Mouse (Mus musculus) spleen, postnatal 4 days (tissue): ENCODE data around the gene Spp1.

Experiments used
- DNase-seq, 2 experiments: peaks; one replicate each; pipeline ENCODE4 v3.0.0; 2022; ENCODE audit warnings: low spot score in 2 of 2

The Spp1 gene

DNA sequence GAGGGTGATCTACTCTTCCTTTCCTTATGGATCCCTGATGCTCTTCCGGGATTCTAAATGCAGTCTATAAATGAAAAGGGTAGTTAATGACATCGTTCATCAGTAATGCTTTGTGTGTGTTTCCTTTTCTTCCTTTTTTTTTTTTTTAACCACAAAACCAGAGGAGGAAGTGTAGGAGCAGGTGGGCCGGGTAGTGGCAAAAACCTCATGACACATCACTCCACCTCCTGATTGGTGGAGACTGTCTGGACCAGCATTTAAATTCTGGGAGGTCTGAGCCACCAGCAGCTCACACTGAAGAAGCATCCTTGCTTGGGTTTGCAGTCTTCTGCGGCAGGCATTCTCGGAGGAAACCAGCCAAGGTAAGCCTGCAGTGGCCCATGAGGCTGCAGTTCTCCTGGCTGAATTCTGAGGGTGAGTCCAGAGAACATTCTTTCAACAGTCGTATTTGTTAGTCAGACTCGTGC lies at the start of gene Spp1:
Spp1 (plus strand) TSS at position 284 of the 467 bp plus-strand sequence.
- no peak for DNase-seq

DNA sequence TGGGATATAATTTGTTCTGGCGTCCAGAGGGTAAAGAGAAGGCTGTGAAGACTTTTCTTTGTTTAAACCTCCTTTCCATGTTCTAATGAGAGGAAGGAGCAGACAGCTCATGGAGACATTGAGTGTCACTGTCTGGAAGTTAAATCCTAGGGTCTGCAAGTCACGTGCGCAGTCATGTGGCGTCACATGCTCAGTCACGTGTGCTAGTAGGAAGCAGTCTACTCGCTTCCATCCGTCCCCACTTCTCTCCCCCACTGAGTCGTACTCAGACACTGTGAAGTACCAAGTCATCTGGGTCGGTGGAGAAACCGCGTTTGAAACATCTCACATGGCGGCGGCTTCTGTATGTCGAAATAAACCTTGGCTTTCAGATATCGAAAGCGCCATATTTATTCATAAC lies 49.4 kb upstream of the Spp1 start:
- no peak for DNase-seq

DNA sequence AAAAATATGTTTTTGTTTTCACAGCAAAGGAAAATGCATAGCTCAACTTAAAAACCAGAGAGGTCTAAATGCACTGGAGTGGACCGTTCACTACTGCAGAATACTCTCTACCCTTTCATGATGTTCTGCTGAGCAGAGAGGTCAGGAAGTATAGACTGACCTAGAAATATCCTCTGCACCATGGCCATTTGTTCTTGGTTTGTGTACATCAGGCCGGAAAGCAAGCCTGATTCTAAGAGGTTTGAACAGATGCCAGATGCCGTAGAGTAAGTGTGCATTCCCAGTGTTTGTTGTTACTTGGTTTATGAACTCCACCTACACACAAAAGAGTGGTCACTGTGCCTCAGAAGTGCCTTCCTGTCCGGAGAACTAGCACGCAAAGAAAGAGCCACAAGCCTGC lies 48.0 kb upstream of the Spp1 start:
- no peak for DNase-seq

DNA sequence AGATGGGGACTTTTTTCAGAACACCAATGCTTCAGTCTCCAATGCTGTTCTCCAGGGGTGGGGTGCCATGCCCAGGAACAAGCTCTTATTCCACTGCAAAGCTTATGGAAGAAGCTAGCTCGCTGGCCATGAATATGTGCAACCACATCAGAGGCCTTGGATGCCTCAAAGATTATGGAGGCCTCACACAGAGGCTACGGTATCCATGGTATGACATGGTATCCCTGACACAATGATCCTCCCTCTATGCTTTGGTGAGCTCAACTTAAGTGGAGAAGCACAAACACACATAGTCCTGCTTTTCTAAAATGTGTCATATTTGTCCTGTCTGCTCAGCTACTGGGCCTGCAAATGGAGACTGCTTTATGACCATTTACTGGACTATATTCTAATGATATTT lies 44.0 kb upstream of the Spp1 start:
- DNase-seq, result no peak

DNA sequence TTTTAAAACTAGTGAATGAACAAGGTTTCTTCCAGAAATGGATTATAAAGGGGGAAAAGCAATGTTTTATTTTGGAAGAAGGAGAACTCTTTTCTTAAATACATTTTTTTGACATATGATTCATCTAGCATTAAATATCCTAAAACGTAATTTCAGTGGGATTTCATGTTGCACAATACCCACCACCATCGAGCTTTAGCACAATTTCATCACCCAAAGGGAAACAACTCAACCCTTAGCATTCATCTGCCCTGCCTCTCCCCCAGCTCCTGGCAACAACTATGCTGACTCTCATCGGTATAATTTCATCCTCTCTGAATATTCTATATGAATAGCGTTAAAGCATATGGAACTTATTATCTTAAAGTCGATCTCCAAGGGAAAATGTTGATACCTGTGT lies 42.1 kb upstream of the Spp1 start:
- DNase-seq, result no peak

DNA sequence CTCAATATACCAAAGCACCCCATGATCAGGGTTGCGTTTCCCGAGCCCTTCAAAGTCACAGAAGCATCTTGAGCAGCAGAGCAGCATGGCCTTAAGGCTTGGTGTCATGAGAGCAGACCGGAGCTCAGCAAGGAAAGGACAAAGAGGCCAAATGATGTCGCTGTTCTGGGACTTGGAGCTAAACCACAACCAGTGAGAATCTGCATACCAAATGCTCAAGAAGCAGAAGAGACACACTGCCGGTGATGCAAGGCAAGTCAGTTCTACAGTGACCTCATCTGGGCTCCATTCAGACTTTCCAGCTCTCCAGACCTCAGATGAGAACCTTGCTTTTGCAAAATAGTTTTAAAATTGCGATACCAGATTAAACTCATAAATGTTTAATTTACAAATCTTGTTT lies 38.6 kb upstream of the Spp1 start:
- DNase-seq, result no peak

DNA sequence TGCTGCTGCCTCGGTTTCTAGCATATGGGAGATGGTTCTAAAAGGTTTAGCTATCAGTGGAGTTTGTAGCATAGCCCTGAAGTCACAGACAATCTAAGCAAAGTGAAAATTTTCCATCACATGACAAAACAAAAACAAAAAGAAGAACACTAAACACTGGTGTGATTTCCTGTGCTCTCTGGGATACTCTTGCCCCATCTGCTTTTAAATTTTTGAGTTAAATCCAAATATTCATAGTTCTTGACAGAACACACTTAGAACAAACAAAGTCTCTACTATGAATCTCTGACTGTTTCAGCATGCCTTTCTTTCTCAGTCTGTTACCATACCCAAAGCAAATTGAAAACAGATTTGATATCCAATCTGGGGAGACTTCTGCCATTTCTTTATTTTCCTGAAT lies 36.9 kb upstream of the Spp1 start:
- DNase-seq, result no peak

DNA sequence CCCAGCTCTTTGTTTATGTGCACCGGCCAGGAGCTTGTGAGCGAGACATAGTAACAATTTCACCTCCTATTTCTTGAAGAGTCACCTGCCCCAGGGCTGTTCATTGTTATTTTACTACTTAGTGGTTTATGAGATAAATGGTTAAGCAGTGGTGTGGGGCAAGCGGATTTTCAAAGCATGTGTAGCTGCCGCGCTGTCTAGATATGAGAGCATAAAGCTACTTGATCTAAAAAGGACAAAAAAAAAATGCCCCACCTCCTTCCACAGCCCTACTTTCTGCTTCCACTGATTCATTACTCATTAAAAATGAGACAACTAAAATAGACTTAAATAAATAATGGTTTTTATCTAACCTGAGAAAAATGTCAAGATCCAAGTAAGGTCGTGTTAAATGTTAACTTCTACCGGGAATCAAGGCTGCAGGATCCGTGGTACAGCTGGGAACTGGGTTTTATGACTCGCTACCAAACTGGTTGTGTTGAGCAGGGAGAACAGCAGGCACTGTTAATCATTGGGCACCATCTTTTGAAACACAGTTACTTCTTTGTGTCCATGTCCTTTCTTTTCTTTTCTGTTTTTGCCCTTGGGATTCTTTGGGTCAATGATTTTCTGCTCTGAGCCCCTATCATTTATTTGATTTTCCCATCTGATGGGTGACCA lies 35.5 kb upstream of the Spp1 start:
- no peak for DNase-seq

DNA sequence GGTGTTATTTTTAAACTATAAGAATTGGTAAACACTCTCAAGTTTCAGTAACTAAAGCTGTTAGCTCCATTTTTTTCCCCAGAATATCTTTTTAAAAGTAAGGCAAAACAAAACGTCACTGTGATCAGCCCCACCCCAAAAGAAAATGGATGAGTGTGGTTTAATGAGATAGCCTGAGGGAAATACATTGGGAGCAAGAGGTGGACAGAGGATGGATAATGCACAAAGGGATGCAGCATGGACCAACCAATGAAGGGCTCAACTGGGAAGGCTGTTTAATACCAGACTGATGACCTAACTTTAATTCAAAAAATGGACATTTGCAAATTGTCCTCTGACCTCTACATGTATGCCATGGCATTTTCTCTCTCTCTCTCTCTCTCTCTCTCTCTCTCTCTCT lies 34.9 kb upstream of the Spp1 start:
- DNase-seq, result no peak

DNA sequence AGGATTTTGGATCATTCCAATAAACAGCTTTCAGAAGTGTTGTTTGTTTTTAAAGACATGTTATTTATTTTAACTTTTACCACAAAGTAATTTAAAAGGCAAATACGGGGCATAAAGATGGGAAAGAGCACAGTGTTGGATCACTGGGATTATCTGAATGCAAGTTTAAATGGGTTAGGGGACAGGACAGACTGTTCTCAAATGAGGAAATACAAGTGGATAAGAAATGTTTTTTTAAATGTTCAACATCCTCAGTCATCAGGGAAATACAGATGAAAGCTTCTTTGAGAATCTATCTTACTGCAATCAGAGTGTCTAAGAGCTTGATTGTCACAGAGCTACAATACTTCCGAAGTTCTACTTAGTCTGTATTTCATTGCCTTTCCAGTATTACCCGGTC lies 32.3 kb upstream of the Spp1 start:
- no peak for DNase-seq

DNA sequence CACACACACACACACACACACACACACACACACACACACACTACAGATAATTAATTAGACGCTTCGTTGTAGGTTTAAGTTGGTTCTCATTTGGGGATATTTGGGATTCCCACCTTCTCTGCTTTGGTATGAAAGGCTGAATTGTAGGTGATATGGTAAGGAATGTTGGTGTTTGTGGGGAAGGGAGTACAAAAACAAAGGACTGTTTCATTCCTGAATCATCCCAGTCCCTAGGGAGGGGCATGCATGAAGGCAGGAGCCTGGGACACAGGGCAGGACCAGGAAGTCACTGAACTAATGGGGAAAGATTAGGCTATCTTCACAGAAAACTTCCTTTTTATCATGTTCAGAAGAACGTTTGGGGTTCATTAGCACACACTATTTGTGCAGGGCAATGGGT lies 31.6 kb upstream of the Spp1 start:
- no peak for DNase-seq

DNA sequence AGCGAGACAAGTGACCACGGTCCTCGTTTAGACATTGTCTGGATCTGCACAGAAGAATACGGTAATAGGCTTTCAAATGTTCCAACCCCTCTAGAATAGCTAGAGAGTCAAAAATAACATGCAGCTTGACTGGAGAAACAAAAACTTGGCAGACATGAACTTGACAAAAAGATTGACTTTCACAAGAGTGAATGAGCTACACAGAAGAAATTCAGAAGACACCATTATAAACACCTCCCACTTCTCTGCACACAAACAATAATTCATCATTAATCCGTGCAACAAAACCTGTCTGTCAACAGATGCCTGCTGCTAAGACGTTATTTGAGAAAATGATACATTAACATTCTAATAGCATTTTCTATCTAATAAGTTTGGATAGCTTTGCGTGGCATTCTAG lies 30.4 kb upstream of the Spp1 start:
- no peak for DNase-seq

DNA sequence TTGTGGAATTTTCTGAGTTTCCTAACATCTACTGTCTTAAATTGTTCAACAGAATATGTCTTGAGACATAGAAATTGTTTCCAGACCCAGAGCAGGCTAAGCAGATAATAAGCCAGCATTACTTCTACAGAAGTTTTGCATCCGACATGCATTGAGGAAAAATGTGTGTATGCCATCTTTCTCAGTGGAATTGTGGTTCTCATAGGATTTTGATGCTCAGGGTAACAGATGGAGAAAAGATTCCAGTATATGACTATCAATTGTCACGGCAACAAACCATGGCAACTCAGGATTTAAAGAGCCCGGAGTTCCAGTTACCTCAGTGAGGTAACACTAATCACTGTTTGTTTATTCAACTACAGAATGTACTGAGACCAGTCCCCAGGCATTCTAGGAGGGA lies 29.9 kb upstream of the Spp1 start:
- DNase-seq, result no peak

DNA sequence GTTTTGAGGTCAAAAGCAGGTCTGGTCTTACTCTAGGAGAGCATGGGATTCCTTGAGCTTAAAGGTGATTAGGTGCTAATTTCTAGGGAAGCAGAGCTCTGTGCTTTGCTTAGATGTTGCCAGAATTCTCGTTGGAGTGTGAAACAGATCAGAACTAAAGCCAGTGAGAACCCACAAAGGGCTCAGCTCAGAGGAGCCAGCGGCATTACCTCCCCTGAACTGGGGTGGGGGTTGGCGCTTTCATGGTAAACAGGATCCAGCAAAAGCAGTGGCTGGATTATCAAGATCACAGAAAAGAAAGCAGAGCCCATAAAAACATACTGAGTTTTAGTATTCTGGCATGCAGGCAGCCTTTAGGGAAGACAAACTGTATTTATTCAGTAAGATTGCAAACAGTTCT lies 28.2 kb upstream of the Spp1 start:
- DNase-seq, result no peak

DNA sequence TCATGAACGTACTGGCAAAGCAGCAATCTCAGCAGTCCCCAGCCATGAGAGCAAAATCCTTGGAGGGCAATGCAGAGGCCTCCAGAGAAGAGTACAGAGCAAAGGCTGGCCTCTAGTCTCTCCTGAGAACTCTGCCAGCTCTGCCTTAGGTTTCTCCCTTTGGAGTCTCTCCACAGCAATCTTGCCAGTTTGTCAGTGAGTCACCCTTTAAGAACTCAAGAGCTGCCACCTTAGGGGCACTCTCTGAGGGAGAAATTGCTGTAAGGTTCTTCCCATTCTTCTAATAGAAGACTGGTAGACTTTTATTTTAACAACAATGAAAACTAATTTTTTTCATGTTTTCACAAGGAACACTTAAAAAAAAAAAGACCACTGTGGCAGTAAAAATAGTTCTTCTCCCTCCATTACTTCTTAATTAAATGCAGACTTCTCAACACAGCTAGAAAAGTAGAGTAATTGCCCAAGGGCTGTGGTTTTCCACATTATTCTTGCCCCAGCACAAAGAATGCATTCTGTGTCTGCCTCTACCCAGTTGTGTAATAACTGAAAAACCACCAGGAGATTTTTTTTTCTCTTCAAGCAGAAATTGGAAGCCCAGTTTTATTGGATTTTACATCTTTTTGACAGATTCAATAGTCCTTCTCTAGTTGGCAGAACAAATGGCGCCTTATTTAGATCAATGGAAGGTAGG lies 27.2 kb upstream of the Spp1 start:
- no peak for DNase-seq

DNA sequence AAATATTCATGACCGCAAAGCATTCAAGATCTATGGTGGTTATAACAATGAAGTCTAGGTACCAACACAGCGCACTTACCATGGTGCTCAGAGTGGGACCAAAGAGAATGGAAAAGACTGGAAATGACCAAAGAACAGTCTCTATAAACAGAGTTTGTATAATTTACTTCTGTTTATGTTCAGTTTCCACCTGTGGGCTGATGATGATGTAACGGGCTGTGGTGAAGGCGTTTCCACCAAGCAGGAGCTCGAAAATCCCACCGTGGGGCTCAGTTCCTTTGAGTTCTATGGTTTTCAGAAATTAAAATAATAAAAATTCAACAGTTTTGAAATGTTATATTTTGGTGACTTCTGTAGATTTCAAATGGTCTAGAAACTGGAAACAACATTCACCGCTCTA lies 26.4 kb upstream of the Spp1 start:
- DNase-seq, result no peak

DNA sequence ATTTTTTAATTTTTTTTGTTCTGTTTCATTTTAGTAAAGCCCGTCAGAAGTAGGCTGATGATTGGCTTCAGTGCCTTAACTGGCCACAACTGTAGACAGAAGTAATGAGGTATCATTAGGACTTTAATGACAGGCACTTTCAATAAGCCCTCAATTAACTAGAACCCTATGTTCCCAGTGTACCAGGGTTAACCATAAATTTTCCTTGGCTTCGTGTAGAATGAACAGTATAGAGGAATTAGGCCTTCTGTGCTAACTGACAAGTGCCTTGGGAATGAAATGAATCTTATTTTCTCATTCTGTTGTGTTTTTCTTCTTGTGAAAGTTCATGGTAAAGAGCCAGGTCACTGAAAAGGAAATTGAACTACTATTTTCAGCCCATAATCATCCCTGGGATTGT lies 18.9 kb upstream of the Spp1 start:
- DNase-seq, result no peak

DNA sequence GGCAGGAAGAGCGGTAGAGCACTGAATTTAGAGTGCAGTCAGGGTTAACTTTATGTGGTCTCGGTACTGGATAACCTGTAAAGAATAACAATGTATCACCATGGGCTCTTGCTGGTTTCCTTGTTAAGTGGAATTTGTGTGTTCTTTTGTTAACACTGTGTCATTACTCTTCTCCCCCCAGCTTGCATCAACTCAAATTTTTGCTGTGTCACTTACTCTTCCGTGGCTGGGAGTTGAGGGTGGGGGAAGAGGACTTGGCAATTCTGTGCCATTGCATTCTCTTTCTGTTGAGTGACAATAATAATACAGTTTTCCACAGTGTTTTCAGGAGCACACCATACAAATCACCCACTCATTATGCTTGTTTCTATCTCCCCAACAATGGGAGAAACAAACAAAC lies 17.9 kb upstream of the Spp1 start:
- no peak for DNase-seq

DNA sequence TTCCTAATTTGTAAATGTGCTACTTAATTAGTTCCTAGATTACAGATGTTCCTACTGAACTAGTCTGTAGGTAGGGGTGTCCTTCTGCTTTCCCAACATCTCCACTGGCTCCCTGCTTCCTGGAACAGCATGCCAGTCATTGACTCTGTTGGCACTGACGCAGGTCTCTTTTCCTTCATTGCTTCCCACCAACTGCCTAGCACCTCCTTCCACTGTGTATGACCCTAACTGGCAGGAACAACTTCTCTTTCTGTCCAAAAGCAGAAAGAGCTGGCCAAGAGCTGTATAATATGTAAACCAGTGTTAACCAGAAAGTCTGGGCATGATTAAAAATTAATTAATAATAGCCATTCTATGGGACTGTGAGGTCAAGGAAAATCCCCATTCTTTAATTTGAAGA lies 17.2 kb upstream of the Spp1 start:
- DNase-seq, result no peak

DNA sequence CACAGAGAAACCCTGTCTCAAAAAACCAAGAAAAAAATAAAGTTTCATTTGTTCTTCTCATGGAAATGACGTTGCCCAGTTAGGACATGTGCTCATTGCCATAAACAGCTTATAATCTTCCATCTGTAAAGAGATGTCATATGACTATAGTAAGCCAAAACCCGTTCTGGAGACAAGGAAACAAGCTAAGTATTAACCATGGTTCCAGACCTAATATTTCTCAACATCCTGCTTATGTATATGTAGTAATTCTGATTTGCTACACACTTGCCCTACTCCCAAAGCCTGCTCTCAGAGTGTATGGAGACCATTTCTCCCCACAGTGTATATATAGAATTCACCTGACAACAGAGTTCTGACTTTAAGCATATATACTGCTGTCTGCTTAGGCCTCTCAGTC lies 12.9 kb upstream of the Spp1 start:
- no peak for DNase-seq

DNA sequence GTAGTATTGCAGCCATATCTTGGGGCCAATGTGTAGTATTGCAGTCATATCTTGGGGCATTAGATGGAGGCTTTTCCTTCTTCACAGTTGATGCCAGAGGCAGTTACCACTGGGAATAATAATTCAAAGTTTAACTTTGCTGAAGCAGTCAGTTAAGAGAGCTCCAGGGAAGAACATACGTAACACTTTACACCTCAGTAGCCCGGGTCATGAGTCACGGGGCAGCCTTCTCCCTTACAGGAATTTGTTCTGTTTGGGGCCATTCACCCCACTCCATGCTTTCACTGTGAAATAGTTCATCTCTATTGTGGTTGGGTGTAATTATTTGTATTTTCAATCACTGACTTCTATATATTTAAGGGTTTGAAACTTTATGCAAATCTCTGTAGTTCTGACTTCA lies 11.1 kb upstream of the Spp1 start:
- DNase-seq, result no peak

DNA sequence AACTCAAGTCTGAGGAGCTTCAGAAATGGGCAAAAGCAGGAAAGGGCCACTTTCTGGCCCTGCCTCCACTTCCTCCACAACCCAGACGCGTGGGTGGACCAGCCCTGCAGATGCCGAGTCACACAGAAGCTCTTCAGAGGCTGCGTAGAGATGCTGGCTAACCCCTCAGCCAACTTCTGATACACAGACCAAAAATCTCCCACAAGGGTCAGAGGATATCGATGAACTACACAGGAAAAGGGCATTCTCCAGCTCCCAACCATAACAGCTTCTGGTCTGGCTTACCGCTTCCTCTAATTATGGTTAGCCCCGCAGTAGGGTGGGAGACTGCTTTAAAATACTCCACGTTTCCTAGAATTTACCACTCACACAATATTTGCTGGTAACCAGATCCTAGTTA lies 9.0 kb upstream of the Spp1 start:
- DNase-seq, result no peak

DNA sequence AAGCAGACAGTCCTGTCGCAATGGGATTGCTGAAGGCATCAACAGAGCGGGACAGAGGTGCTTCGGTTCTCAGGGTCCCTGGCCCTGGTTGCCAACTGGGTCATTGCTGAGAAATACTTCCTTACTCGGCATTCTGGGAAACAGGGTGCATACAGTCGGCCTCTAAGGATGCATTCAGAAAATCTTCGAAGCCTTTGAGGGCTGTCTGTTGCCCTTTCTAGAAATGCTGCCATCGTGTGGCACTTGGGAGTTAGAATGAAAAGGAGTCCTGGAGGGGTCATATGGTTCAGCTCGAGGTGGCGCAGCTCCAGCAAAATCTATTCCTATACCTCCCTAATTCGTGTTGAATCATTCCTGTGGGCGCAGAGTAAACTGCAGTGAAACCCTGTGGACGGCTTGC lies 2.0 kb upstream of the Spp1 start:
- no peak for DNase-seq
